Mouse (Mus musculus) T-helper 2 cell (primary cell): ENCODE measurements around the gene Mab21l3.

ENCODE experiments used
- in situ Hi-C: fragments of 300-600 bp; cut with MboI, MseI; formaldehyde crosslinking; loops from one replicate; pipeline ENCODE4 v1.15.1; 2025; ENCODE audit warnings: high pct_unique_total_duplicates

The Mab21l3 gene

DNA sequence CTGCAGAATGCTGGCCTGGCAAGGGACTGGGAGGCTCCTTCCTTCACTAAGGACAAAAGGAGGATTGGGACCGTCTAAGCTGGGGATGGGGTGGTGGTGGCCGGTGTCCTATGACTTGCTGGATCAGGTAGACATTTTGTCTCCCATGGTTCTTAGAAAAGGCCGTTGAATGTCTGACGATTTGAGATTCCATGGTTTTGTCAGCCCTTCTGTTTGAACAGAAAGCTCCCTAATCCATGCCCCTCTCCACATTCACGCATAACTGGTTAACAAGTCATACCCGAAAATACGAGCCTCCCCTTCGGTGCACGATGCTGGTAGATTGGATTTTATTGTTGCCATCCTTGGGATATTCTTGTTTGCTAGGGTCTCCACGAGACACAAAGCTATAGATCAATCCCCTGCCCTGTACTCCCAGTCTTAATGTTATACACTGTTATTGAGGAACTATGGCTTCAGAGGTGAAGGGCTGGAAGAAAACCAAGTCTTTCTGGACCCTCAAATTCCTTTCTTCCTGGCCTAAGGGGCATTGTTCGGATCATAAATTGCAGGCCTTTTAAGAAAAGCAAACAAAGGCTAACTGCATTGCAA, 43.7 kb downstream of the Mab21l3 start:
- in situ Hi-C loops = loop anchor here (5.0 to 25.0 kb wide), 3 partner anchors 198 to 1640 kb away; partner anchors contain the start of genes Gdap2 and Wdr3

DNA sequence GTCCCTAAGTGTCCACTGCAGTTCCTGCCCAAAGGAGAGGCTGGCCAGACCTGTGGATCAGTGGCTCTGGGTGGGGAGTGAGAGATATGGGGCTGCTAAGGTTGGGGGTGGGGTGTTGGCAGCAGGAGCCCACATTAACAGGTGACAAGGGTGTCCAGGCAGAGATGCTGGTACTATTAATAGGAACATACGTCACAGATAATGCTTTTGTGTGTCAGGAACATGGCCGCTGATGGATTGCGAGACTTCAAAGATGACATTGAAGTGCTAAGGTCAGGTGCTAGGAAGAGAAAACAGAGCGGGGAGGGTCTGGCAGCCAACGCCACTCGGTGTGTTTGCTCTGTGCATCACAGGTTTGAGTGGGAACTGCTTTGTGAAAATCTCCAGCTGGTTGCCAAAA, 44.4 kb downstream of the Mab21l3 start:
- in situ Hi-C loops = loop anchor here (5.0 to 25.0 kb wide), 3 partner anchors 197 to 1640 kb away; partner anchors contain the start of genes Gdap2 and Wdr3

GRCm38 (mm10) chr3:101803764-101804163, 45.0 kb downstream of the Mab21l3 start:
- in situ Hi-C loops = loop anchor here (5.0 to 25.0 kb wide), 3 partner anchors 196 to 1639 kb away; partner anchors contain the start of genes Gdap2 and Wdr3

DNA sequence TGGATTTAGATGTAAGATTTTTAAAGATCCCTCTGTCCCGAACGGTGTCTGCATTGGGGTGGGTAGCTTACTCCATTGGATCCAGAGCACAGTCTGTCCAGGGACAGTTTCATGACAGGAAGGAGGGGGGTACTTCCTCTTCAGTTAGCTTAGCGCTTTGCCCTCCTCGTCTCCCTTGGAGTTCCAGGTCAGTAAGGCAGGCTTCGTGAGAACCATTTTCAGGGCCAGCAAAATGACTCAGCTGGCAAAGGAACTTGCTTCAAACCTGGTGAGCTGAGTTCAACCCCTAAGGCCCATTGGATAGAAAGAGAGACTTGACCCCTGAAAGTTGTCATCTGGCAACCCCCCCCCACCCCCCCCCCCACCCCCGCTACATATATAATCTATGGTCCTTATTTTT, 46.0 kb downstream of the Mab21l3 start:
- in situ Hi-C loops = loop anchor here (5.0 to 25.0 kb wide), 3 partner anchors 195 to 1638 kb away; partner anchors contain the start of genes Gdap2 and Wdr3

GRCm38 (mm10) chr3:101800596-101801018, 48.2 kb downstream of the Mab21l3 start:
- in situ Hi-C loops = loop anchor here (5.0 to 25.0 kb wide), 3 partner anchors 193 to 1636 kb away; partner anchors contain the start of genes Gdap2 and Wdr3

GRCm38 (mm10) chr3:101799852-101800595, 48.7 kb downstream of the Mab21l3 start:
- in situ Hi-C loops = loop anchor here (5.0 to 25.0 kb wide), 3 partner anchors 193 to 1635 kb away; partner anchors contain the start of genes Gdap2 and Wdr3

DNA sequence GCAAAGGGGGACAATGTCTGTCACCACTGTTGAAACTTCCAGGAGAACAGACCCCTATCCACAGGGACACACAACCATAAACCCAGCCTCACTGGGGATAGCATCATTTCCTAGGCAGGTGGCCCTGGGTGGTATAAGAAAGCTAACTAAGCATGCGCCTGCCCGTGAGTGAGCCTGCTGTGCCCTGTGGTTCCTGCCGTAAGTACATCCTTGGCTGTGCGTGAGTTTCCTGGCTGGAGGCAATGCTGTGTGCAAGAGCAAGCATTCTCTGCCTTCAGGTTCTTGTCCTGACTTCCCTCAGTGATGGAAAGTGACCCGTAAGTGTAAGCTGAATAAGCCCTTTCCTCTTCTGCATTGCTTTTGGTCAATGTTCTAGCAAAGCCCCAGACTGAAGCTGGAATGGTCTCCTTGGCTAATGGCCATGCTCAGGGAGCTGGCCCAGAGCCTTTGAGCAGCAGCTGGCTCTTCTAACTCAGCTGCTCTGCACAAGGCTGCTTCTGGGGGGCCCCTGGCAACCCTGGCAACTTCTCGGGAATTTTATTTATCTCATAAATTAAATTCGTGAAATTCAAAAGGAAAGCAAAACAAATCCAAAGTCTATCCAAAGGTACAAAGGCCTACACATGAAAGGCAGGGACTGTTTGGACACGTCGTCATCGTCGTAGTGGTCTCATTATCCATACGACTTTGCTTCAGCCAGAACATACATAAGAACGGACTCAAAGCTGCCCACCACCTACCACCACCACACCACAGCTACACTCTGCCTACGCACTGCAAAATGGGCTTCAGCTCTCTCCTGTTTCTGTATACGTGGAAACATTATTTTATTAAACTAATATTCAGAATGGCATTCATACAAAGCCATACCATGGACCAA, 50.7 kb downstream of the Mab21l3 start:
- in situ Hi-C loops = no loop called here

GRCm38 (mm10) chr3:101796212-101796611, 52.5 kb downstream of the Mab21l3 start:
- in situ Hi-C loops = no loop called here

- in situ Hi-C loops = no loop called here
These were observed 53.2 kb downstream of the Mab21l3 start for GRCm38 (mm10) chr3:101795387-101796039.

GRCm38 (mm10) chr3:101794666-101795065, 54.1 kb downstream of the Mab21l3 start:
- in situ Hi-C loops = no loop called here

- in situ Hi-C loops = no loop called here
These were observed 54.7 kb downstream of the Mab21l3 start for GRCm38 (mm10) chr3:101794026-101794425.

- in situ Hi-C loops = no loop called here
These were observed 56.6 kb downstream of the Mab21l3 start for GRCm38 (mm10) chr3:101792191-101792590.

DNA sequence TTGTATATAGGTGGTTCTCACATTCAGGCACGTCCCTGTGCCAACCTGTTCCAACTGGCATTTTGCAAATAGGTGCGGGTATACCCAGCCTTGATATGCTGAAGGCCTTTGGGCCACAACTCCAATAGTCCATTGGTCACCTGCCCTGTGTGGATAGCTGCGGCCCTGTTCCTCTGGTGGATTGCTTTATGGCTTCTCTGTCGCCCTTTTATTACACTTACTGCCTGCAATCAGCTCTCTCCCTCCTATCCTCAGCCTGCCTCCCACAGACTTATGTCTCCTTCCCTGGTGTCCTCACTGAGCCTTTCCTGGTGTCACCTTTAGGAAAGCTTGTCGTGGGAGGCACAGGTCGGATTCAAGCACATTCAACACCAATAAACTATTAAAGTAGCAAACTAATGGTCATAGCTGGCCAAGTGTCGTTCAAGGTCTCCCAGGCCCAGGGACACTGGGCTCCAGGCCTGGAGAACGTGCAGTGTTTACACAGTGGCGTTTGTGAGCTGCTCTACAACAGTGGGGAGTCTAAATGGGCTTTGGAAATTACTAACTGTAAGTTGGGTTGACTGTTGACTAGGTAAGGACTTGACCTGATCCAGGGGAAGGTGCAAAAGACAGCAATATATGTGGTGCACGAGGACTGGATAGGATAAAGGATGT, 63.9 kb downstream of the Mab21l3 start:
- in situ Hi-C loops = no loop called here

GRCm38 (mm10) chr3:101783793-101784192, 65.0 kb downstream of the Mab21l3 start:
- in situ Hi-C loops = no loop called here

DNA sequence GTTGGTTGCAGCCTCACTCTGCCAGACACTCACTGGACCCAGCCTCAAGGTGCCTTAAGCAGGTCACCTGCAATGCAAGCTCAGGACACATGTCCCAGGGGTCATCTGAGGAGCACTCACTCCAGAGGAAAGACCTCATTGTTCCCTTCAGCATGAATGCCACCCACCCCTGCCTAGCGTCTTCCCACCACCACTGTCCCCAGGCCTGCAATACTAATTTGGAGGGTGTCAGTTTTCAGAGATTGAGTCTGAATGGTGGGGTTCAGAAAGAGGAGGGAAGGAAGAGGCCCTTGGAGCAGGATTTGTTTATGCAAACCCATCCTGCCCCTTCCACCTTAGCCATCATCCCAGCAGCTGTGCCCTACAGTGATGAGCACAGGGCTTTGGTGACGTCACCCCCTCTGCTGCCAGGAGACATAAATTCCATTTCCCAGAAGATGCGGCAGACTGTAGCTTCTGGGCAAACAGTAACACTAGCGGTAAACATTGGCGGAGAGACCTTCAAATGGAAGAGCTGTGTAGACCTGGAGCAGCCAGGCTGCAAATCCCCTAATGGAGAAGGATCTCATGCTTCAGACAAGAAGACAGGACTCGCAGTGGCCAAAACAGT, 67.8 kb downstream of the Mab21l3 start:
- in situ Hi-C loops = no loop called here

DNA sequence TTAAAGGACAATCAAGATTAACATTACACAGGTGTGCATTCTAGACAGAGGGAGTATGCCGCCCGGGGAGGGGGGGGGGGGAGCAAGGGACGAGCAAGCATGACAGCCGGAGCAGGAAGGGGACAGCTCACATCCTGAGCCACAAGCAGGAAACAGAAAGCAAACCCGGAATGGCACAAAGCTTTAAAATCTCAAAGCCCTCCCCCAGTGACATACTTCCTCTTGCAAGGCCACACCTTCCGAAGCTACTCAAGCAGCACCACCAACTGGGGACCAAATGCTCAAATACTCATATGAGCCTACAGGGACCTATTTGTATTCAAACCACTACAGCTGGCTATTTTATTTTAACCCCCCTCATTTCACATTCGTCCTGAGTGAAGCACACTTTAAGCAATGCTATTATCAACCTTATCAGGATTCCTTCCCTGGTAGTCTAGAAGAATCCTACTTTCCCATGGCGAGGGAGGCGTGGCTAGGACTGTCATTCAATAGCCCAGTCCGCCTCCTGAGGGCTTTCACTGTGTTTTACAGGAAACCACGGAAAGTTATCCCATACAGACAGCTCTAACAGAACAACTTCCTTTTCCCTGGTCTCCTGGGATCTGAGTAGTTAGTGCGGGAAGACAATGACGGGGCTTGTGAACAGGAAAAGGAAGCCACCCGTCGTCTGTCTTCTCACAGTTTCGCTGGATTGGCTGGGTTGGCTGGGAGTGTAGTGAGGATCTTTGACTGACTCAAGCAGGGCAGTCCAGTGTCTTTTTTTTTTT, 69.7 kb downstream of the Mab21l3 start:
- in situ Hi-C loops = no loop called here

DNA sequence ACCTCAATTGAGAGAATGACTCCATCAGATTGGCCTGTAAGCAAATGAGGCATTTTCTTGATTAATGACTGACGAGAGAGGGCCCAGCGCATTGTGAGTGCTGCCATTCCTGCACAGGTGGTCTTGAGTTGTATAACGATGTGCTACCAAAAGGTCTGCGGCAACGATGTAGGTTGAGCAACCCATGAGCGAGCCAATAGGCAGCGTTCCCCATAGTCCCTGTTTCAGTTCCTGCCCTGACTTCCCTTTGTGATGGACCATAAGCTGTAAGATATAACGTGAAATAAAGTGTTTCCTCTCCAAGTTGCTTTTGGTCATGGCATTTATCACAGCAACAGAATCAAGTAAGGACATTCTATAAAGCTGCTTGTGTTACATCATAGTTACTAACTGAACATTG, 73.0 kb downstream of the Mab21l3 start:
- in situ Hi-C loops = no loop called here

DNA sequence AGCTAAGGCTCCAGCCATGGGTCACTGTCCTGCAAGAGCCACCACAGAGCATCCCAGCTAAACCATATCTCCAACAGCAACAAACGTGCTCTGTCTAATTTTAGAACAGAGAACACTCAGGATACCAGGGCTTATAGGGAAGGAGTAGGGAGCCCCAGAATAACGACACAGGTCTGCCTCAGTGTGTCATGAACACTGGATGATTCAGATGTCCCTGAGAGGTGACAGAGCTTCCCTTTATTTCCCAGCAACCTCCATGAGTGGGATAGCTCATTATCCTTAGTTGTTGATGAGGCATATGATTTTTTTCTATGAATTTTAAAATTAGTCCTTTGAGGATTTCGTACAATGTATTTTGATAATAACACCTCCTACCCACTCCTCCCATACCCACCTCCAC, 78.2 kb downstream of the Mab21l3 start:
- in situ Hi-C loops = no loop called here

GRCm38 (mm10) chr3:101763566-101763965, 85.2 kb downstream of the Mab21l3 start:
- in situ Hi-C loops = no loop called here
